Mouse (Mus musculus) Muller cell, postnatal 12 days (primary cell): ENCODE measurements around the gene Gtf2ird1.

ENCODE experiments used
- DNase-seq: peaks from one replicate; pipeline ENCODE4 v3.0.0-alpha.2; 2015; ENCODE audit errors: inconsistent ontology term

Gtf2ird1 gene

GRCm38 (mm10) chr5:134445208-134445831 is 11.2 kb downstream of the Gtf2ird1 start:
- no peak for DNase-seq

GRCm38 (mm10) chr5:134444473-134444872 is 12.0 kb downstream of the Gtf2ird1 start:
- DNase-seq, result no peak

- DNase-seq, result no peak
Observed at GRCm38 (mm10) chr5:134442066-134442465, 14.4 kb downstream of the Gtf2ird1 start.

- peak; percentile 20 for DNase-seq
Observed at GRCm38 (mm10) chr5:134441105-134441504, 15.4 kb downstream of the Gtf2ird1 start.

GRCm38 (mm10) chr5:134440098-134440497 is 16.4 kb downstream of the Gtf2ird1 start:
- peak; percentile 76 for DNase-seq

- no peak for DNase-seq
Observed at GRCm38 (mm10) chr5:134439481-134439880, 17.0 kb downstream of the Gtf2ird1 start.

- DNase-seq, result no peak
Observed at GRCm38 (mm10) chr5:134438676-134439425, 17.7 kb downstream of the Gtf2ird1 start.

GRCm38 (mm10) chr5:134437459-134437827 is 19.1 kb downstream of the Gtf2ird1 start:
- peak; percentile 94 for DNase-seq

GRCm38 (mm10) chr5:134436782-134437458 is 19.6 kb downstream of the Gtf2ird1 start:
- DNase-seq, result no peak

GRCm38 (mm10) chr5:134435836-134436331 is 20.6 kb downstream of the Gtf2ird1 start:
- peak; percentile 65 for DNase-seq

GRCm38 (mm10) chr5:134433137-134433536 is 23.4 kb downstream of the Gtf2ird1 start:
- DNase-seq, result no peak

- DNase-seq, result no peak
Observed at GRCm38 (mm10) chr5:134430087-134430486, 26.4 kb downstream of the Gtf2ird1 start.

- DNase-seq, result no peak
Observed at GRCm38 (mm10) chr5:134427664-134428063, 28.9 kb downstream of the Gtf2ird1 start.

- DNase-seq, result no peak
Observed at GRCm38 (mm10) chr5:134425601-134426000, 30.9 kb downstream of the Gtf2ird1 start.

- peak; percentile 25 for DNase-seq
Observed at GRCm38 (mm10) chr5:134423930-134424329, 32.6 kb downstream of the Gtf2ird1 start.

- no peak for DNase-seq
Observed at GRCm38 (mm10) chr5:134423372-134423771, 33.1 kb downstream of the Gtf2ird1 start.

GRCm38 (mm10) chr5:134422265-134422925 is 34.1 kb downstream of the Gtf2ird1 start:
- no peak for DNase-seq

GRCm38 (mm10) chr5:134421061-134421460 is 35.5 kb downstream of the Gtf2ird1 start:
- DNase-seq, result peak; percentile 57

GRCm38 (mm10) chr5:134419700-134420099 is 36.8 kb downstream of the Gtf2ird1 start:
- DNase-seq, result no peak

GRCm38 (mm10) chr5:134418315-134419074 is 38.0 kb downstream of the Gtf2ird1 start:
- no peak for DNase-seq

- DNase-seq, result peak; percentile 17
Observed at GRCm38 (mm10) chr5:134412341-134412740, 44.2 kb downstream of the Gtf2ird1 start.
